Mouse (Mus musculus) cortical plate, adult 2 months (tissue): ENCODE data around the gene Ubox5.

Source experiments
- CTCF ChIP-seq: fragments of 200-500 bp; IDR thresholded peaks from 2 replicates; pipeline ENCODE4 v1.5.1; 2011; ENCODE audit warnings: mild to moderate bottlenecking, control low read depth, low read length; ENCODE audit not compliant: insufficient read depth; ENCODE audit errors: extremely low read depth
- POLR2A ChIP-seq: fragments of 200-500 bp; IDR thresholded peaks from 2 replicates; pipeline ENCODE4 v1.6.1; 2011; ENCODE audit warnings: mild to moderate bottlenecking, low read length, control low read depth; ENCODE audit not compliant: insufficient read depth; ENCODE audit errors: extremely low read depth

- TF ChIP-seq CTCF (no peak), POLR2A (no peak)
Observed at GRCm38 (mm10) chr2:130589761-130590160, 40.1 kb downstream of the Ubox5 start.
